In genomic region chr13:23503797-23504196, GRCm38 (mm10) we compare ENCODE assay signal across 9 mouse cellular contexts. TPM values are rescaled to one million over a fixed set of nuclear protein-coding genes. Genes with fewer than 3 reads are reported as not detected.
DNase-seq lines count a peak whose midpoint lies in the region; ATAC-seq lines count a peak whose summit lies in the region.
"Had no signal": no experiment of that assay in that cellular context is flagged by ENCODE, and none has a peak within 500 bp of the region (broad histone marks: within the 10 kb centered on the region; RNA-seq: fewer than 3 reads in every experiment).

No protein-coding gene starts in this region.

- no peak overlapping the region for H3K27ac ChIP-seq in hindbrain, embryonic 16.5 days (ENCODE audit: low read depth, low read length)
- no peak overlapping the region for H3K27ac ChIP-seq in limb, embryonic 12.5 days

- peak overlapping the region; percentile 29 for H3K4me3 ChIP-seq in erythroblast, embryonic 14.5 days (replicated peaks)
- H3K4me3 ChIP-seq in hindbrain, embryonic 16.5 days (ENCODE audit: low read length): peak overlapping the region; percentile 15
- H3K4me3 ChIP-seq in limb, embryonic 12.5 days (replicated peaks): no peak overlapping the region

- ATAC-seq in hindbrain, embryonic 16.5 days: peak; percentile 53
- no peak for ATAC-seq in limb, embryonic 12.5 days (ENCODE audit: insufficient number of reproducible peaks, insufficient read depth, low FRiP score, low TSS enrichment, low read depth)

- peak; percentile 20 for DNase-seq in kidney, adult 18-20 months
- no peak for DNase-seq in kidney, adult 11 months
- DNase-seq in NIH3T3 (ENCODE audit: low read depth): peak; percentile 86
- DNase-seq in neural tube, embryonic 10.5 days (ENCODE audit: extremely low spot score, low spot score): peak; percentile 69
- DNase-seq in ovary, postnatal 10 days (ENCODE audit: low spot score): no peak

- no peaks in the 10 kb centered on the region for H3K27me3 ChIP-seq in erythroblast, embryonic 14.5 days (ENCODE audit: control insufficient read depth)
- H3K27me3 ChIP-seq in hindbrain, embryonic 16.5 days (replicated peaks; ENCODE audit: control insufficient read depth, insufficient read depth, low read length): no peaks in the 10 kb centered on the region
- H3K27me3 ChIP-seq in limb, embryonic 12.5 days: no peaks in the 10 kb centered on the region

- no peaks in the 10 kb centered on the region for H3K36me3 ChIP-seq in erythroblast, embryonic 14.5 days (ENCODE audit: control insufficient read depth)
- H3K36me3 ChIP-seq in hindbrain, embryonic 16.5 days (ENCODE audit: control insufficient read depth, insufficient read depth, low read length): no peaks in the 10 kb centered on the region
- H3K36me3 ChIP-seq in limb, embryonic 12.5 days: no peaks in the 10 kb centered on the region

- no peak overlapping the region for H3K9ac ChIP-seq in hindbrain, embryonic 16.5 days (ENCODE audit: low read depth, low read length)
- no peak overlapping the region for H3K9ac ChIP-seq in limb, embryonic 12.5 days (replicated peaks)

- no peaks in the 10 kb centered on the region for H3K9me3 ChIP-seq in erythroblast, embryonic 14.5 days (ENCODE audit: control insufficient read depth, low read length)
- H3K9me3 ChIP-seq in hindbrain, embryonic 16.5 days (ENCODE audit: control insufficient read depth, low read length): no peaks in the 10 kb centered on the region
- no peaks in the 10 kb centered on the region for H3K9me3 ChIP-seq in limb, embryonic 12.5 days

- WGBS in hindbrain, embryonic 16.5 days: under 1% methylated on average over 9 of the region's 9 CpGs
- 2% methylated on average over 9 of the region's 9 CpGs for WGBS in limb, embryonic 12.5 days

- H3K4me1 ChIP-seq in erythroblast, embryonic 14.5 days (ENCODE audit: control insufficient read depth): peaks cover 74% of the 10 kb centered on the region
- H3K4me1 ChIP-seq in hindbrain, embryonic 16.5 days (ENCODE audit: control insufficient read depth, insufficient read depth, low read depth, low read length): peaks cover 3% of the 10 kb centered on the region
- peaks cover 27% of the 10 kb centered on the region for H3K4me1 ChIP-seq in limb, embryonic 12.5 days (replicated peaks)

- H3K4me2 ChIP-seq in hindbrain, embryonic 16.5 days (ENCODE audit: low read length): peak overlapping the region; percentile 45
- H3K4me2 ChIP-seq in limb, embryonic 12.5 days: peak overlapping the region; percentile 18

RNA-seq across cellular contexts. Expression of gene Btn2a2, which starts 15.1 kb away (rescaled TPM):
- not detected in 2 replicates for polyA plus RNA-seq in erythroblast, embryonic 14.5 days (2012)
- 0.14 TPM in 1 of 2 replicates, not detected in the other for polyA plus RNA-seq in hindbrain, embryonic 16.5 days (2015; fragmentation: Nextera tagmentation; extraction: Ambion mirVana)
- polyA plus RNA-seq in limb, embryonic 12.5 days (2016; fragmentation: Nextera tagmentation; extraction: Ambion mirVana): 1.8 and 1.9 TPM in 2 replicates
- polyA plus RNA-seq: small intestine, adult 2 months had no signal

RNA-seq across cellular contexts. Expression of gene Hist1h4h, which starts 27.1 kb away (rescaled TPM):
- 10.1 and 19.7 TPM in 2 replicates for polyA plus RNA-seq in erythroblast, embryonic 14.5 days (2012)
- 2.6 and 2.7 TPM in 2 replicates for polyA plus RNA-seq in hindbrain, embryonic 16.5 days (2015; fragmentation: Nextera tagmentation; extraction: Ambion mirVana)
- 6.0 and 9.0 TPM in 2 replicates for polyA plus RNA-seq in limb, embryonic 12.5 days (2016; fragmentation: Nextera tagmentation; extraction: Ambion mirVana)

RNA-seq across cellular contexts. Expression of gene Hist1h2af, which starts 29.9 kb away (rescaled TPM):
- polyA plus RNA-seq in erythroblast, embryonic 14.5 days (2012): 52.5 and 62.7 TPM in 2 replicates
- not detected in 2 replicates for polyA plus RNA-seq in hindbrain, embryonic 16.5 days (2015; fragmentation: Nextera tagmentation; extraction: Ambion mirVana)
- polyA plus RNA-seq in limb, embryonic 12.5 days (2016; fragmentation: Nextera tagmentation; extraction: Ambion mirVana): 9.8 and 16.3 TPM in 2 replicates

RNA-seq across cellular contexts. Expression of gene Hist1h3g, which starts 31.4 kb away (rescaled TPM):
- polyA plus RNA-seq in erythroblast, embryonic 14.5 days (2012): 8.8 and 11.7 TPM in 2 replicates
- polyA plus RNA-seq in hindbrain, embryonic 16.5 days (2015; fragmentation: Nextera tagmentation; extraction: Ambion mirVana): 0.66 TPM in 1 of 2 replicates, not detected in the other
- 10.5 and 17.3 TPM in 2 replicates for polyA plus RNA-seq in limb, embryonic 12.5 days (2016; fragmentation: Nextera tagmentation; extraction: Ambion mirVana)

RNA-seq across cellular contexts. Expression of gene Btn1a1, which starts 38.1 kb away (rescaled TPM):
- 0.15 and 0.16 TPM in 2 replicates for polyA plus RNA-seq in erythroblast, embryonic 14.5 days (2012)
- polyA plus RNA-seq in hindbrain, embryonic 16.5 days (2015; fragmentation: Nextera tagmentation; extraction: Ambion mirVana): 0.09 and 0.20 TPM in 2 replicates
- 0.10 and 0.12 TPM in 2 replicates for polyA plus RNA-seq in limb, embryonic 12.5 days (2016; fragmentation: Nextera tagmentation; extraction: Ambion mirVana)

Comparison
In these comparisons a context has a peak if more than half of its experiments do, and no peak if none do; other contexts are left out.
1. DNase-seq: peak in kidney, adult 18-20 months (single experiment), NIH3T3 (single experiment) and neural tube, embryonic 10.5 days (single experiment); none in kidney, adult 11 months (single experiment) and ovary, postnatal 10 days (single experiment).
2. RNA of gene Hist1h2af, which starts 29.9 kb away (polyA plus RNA-seq): 52.5 to 62.7 TPM in erythroblast, embryonic 14.5 days and 9.8 to 16.3 TPM in limb, embryonic 12.5 days; not detected in hindbrain, embryonic 16.5 days; every median in the first group is over 10 times any median in the second.